In genomic region chr7:120117529-120117928, GRCm38 (mm10) we compare ENCODE assay signal across 24 mouse cellular contexts. TPM values are rescaled to one million over a fixed set of nuclear protein-coding genes. Genes with fewer than 3 reads are reported as not detected.
DNase-seq lines count a peak whose midpoint lies in the region; ATAC-seq lines count a peak whose summit lies in the region.
"Had no signal": no experiment of that assay in that cellular context is flagged by ENCODE, and none has a peak within 500 bp of the region (broad histone marks: within the 10 kb centered on the region; RNA-seq: fewer than 3 reads in every experiment).

No protein-coding gene starts in this region.

- WGBS in midbrain, embryonic 14.5 days = 19% methylated on average over 6 of the region's 6 CpGs

- peak; percentile 87 to 93 for DNase-seq in adrenal gland, adult (ENCODE audit: inconsistent age in 2 of 2, low spot score in 1 of 2)
- DNase-seq in adrenal gland, postnatal 4 days (ENCODE audit: low spot score in 2 of 2) = no peak
- peak; percentile 29 for DNase-seq in ovary, adult 18-20 months (ENCODE audit: low spot score)
- DNase-seq in ovary, postnatal 14 days (ENCODE audit: low spot score) = no peak
- DNase-seq in adrenal gland, postnatal 36 days = peak; percentile 66 to 73
- peak; percentile 51 for DNase-seq in midbrain, embryonic 14.5 days
- DNase-seq in heart, adult 8-10 months (ENCODE audit: low spot score) = no peak
- DNase-seq in lung, postnatal 25 days (ENCODE audit: low spot score) = no peak
- DNase-seq: cerebellum, adult 8-10 months; gastrocnemius, postnatal 25 days; heart, adult 2 months; heart, postnatal 4 days; thymus, postnatal 36 days had no signal

- no peak for ATAC-seq in midbrain, embryonic 14.5 days (ENCODE audit: low FRiP score, low TSS enrichment)
- ATAC-seq: hindbrain, embryonic 16.5 days; intestine, embryonic 16.5 days; lung, postnatal 0 days had no signal

- no peak overlapping the region for H3K4me2 ChIP-seq in midbrain, embryonic 14.5 days (ENCODE audit: low read length)
- H3K4me2 ChIP-seq: forebrain, embryonic 12.5 days; heart, embryonic 15.5 days; limb, embryonic 12.5 days; neural tube, embryonic 13.5 days had no signal

- H3K27me3 ChIP-seq in midbrain, embryonic 14.5 days (ENCODE audit: control insufficient read depth, insufficient read depth, low read length) = no peaks in the 10 kb centered on the region
- H3K27me3 ChIP-seq: forebrain, embryonic 12.5 days; heart, embryonic 15.5 days; limb, embryonic 12.5 days; neural tube, embryonic 13.5 days had no signal

- no peak overlapping the region for H3K4me3 ChIP-seq in midbrain, embryonic 14.5 days (replicated peaks; ENCODE audit: low read depth, low read length)
- H3K4me3 ChIP-seq: forebrain, embryonic 12.5 days; heart, adult 2 months; heart, embryonic 15.5 days; limb, embryonic 12.5 days; neural tube, embryonic 13.5 days had no signal

- 0 out of 2 replicates have a peak, but pooled peaks cover 4% of the 10 kb centered on the region for H3K9me3 ChIP-seq in midbrain, embryonic 14.5 days (ENCODE audit: control insufficient read depth, low read length)
- H3K9me3 ChIP-seq: forebrain, embryonic 12.5 days; heart, embryonic 15.5 days; limb, embryonic 12.5 days; neural tube, embryonic 13.5 days had no signal

- peaks cover 6% of the 10 kb centered on the region; the same call in 1 of the 2 replicates for H3K4me1 ChIP-seq in midbrain, embryonic 14.5 days (ENCODE audit: control insufficient read depth, insufficient read depth, low read length)
- H3K4me1 ChIP-seq: heart, embryonic 15.5 days had no signal

- H3K36me3 ChIP-seq in midbrain, embryonic 14.5 days (ENCODE audit: control insufficient read depth, insufficient read depth, low read length) = no peaks in the 10 kb centered on the region
- H3K36me3 ChIP-seq: forebrain, embryonic 12.5 days had no signal

- H3K9ac ChIP-seq in midbrain, embryonic 14.5 days (replicated peaks; ENCODE audit: low read length) = no peak overlapping the region
- H3K9ac ChIP-seq: forebrain, embryonic 12.5 days; heart, embryonic 15.5 days; limb, embryonic 12.5 days; liver, embryonic 14.5 days; neural tube, embryonic 13.5 days had no signal

- no peak overlapping the region for H3K27ac ChIP-seq in midbrain, embryonic 14.5 days (replicated peaks; ENCODE audit: low read depth, low read length)
- H3K27ac ChIP-seq: forebrain, embryonic 12.5 days; heart, adult 2 months; heart, embryonic 15.5 days; limb, embryonic 12.5 days; liver, embryonic 14.5 days; neural tube, embryonic 13.5 days had no signal

RNA-seq across cellular contexts. Expression of gene Tmem159, which starts 15.4 kb away (rescaled TPM):
- total RNA-seq in adrenal gland, postnatal 4 days (2021) = 100 to 1,000 TPM in 1 of 2 experiments, 10 to 100 TPM in 1; 94.4 to 118 TPM
- total RNA-seq in adrenal gland, postnatal 36 days (2021) = 10 to 100 TPM; 94.4 to 98.7 TPM
- polyA plus RNA-seq in midbrain, embryonic 14.5 days (2014; fragmentation: Nextera tagmentation; extraction: Ambion mirVana) = 9.5 and 33.7 TPM in 2 replicates
- total RNA-seq in heart, adult 8-10 months (2022) = 10 to 100 TPM; 23.0 to 29.5 (median 27.1) TPM

RNA-seq across cellular contexts. Expression of gene Dnah3, which starts 22.4 kb away (rescaled TPM):
- total RNA-seq in adrenal gland, postnatal 4 days (2021) = under 1 TPM in 1 of 2 experiments, not detected in 1; 0.03 TPM
- under 1 TPM; 0.16 to 0.20 TPM for total RNA-seq in adrenal gland, postnatal 36 days (2021)
- polyA plus RNA-seq in midbrain, embryonic 14.5 days (2014; fragmentation: Nextera tagmentation; extraction: Ambion mirVana) = 0.04 TPM in 1 of 2 replicates, not detected in the other
- total RNA-seq in heart, adult 8-10 months (2022) = under 1 TPM in 1 of 4 experiments, not detected in 3; 0.14 TPM
- total RNA-seq: heart, adult 2 months; megakaryocyte progenitor cell, adult 5-6 weeks had no signal
- polyA plus RNA-seq: intestine, embryonic 16.5 days; kidney, embryonic 14.5 days; limb, embryonic 12.5 days; liver, embryonic 14.5 days; neural tube, embryonic 13.5 days had no signal

RNA-seq across cellular contexts. Expression of gene Zp2, which starts 27.6 kb away (rescaled TPM):
- total RNA-seq in adrenal gland, postnatal 4 days (2021) = under 1 TPM in 1 of 2 experiments, not detected in 1; 0.22 TPM
- not detected for total RNA-seq in adrenal gland, postnatal 36 days (2021)
- polyA plus RNA-seq in midbrain, embryonic 14.5 days (2014; fragmentation: Nextera tagmentation; extraction: Ambion mirVana) = not detected in 2 replicates
- total RNA-seq in heart, adult 8-10 months (2022) = 1 to 10 TPM in 1 of 4 experiments, under 1 TPM in 3; 0.78 to 1.6 (median 0.83) TPM
- total RNA-seq: megakaryocyte progenitor cell, adult 5-6 weeks had no signal
- polyA plus RNA-seq: forebrain, embryonic 12.5 days; hindbrain, embryonic 16.5 days; intestine, embryonic 16.5 days; kidney, embryonic 14.5 days; limb, embryonic 12.5 days; liver, embryonic 14.5 days; lung, postnatal 0 days; neural tube, embryonic 13.5 days; testis, adult 2 months had no signal

RNA-seq across cellular contexts. Expression of gene Anks4b, which starts 56.1 kb away (rescaled TPM):
- total RNA-seq in adrenal gland, postnatal 4 days (2021) = 1 to 10 TPM; 1.6 to 2.4 TPM
- under 1 TPM; 0.16 to 0.63 TPM for total RNA-seq in adrenal gland, postnatal 36 days (2021)
- not detected in 2 replicates for polyA plus RNA-seq in midbrain, embryonic 14.5 days (2014; fragmentation: Nextera tagmentation; extraction: Ambion mirVana)
- under 1 TPM; 0.05 to 0.13 (median 0.09) TPM for total RNA-seq in heart, adult 8-10 months (2022)
- total RNA-seq: megakaryocyte progenitor cell, adult 5-6 weeks had no signal
- polyA plus RNA-seq: heart, adult 2 months; heart, embryonic 15.5 days; hindbrain, embryonic 16.5 days; limb, embryonic 12.5 days; lung, postnatal 0 days; neural tube, embryonic 13.5 days had no signal

Comparison
In these comparisons a context has a peak if more than half of its experiments do, and no peak if none do; other contexts are left out.
1. DNase-seq: peak in adrenal gland, adult (2 of 2), ovary, adult 18-20 months (single experiment), adrenal gland, postnatal 36 days (2 of 2) and midbrain, embryonic 14.5 days (single experiment); none in adrenal gland, postnatal 4 days (0 of 2), ovary, postnatal 14 days (single experiment), heart, adult 8-10 months (single experiment) and lung, postnatal 25 days (single experiment).